Mouse (Mus musculus): ENCODE measurements at regions not wholly inside any gene's neighbourhood (a gene's known extent, or its start where the extent isn't known, plus 50 kb on each side); places are given as distances from the start of the nearest gene placed in this dataset.
A peak's percentile ranks its signal among the peaks of the same experiment; 100 is the strongest.
"Not testable (repeated sequence)": the region's sequence is repeated elsewhere in the genome, so short reads cannot be mapped to it uniquely, and the experiment has no call there.

GRCm38 (mm10) chr19:49115484-49115883 is 909.7 kb downstream of the Sorcs3 start:
- no peak for DNase-seq

- DNase-seq = no peak
These were observed 925.8 kb downstream of the Sorcs3 start for GRCm38 (mm10) chr19:49131664-49132063.

GRCm38 (mm10) chr19:49172078-49172477 is 966.3 kb downstream of the Sorcs3 start:
- no peak for DNase-seq

- DNase-seq = no peak
These were observed 1002.1 kb downstream of the Sorcs3 start for GRCm38 (mm10) chr19:49207971-49208370.

GRCm38 (mm10) chr19:49242601-49243000 is 1036.8 kb downstream of the Sorcs3 start:
- DNase-seq = no peak

- no peak for DNase-seq
These were observed 1039.4 kb downstream of the Sorcs3 start for GRCm38 (mm10) chr19:49245114-49245714.

- no peak for DNase-seq
These were observed 1058.8 kb downstream of the Sorcs3 start for GRCm38 (mm10) chr19:49264616-49265015.

- no peak for DNase-seq
These were observed 1062.1 kb downstream of the Sorcs3 start for GRCm38 (mm10) chr19:49267864-49268480.

GRCm38 (mm10) chr19:49282626-49283261 is 1076.9 kb downstream of the Sorcs3 start:
- DNase-seq = no peak

- no peak for DNase-seq
These were observed 1089.2 kb downstream of the Sorcs3 start for GRCm38 (mm10) chr19:49294980-49295379.

- peak; percentile 20 to 54 for DNase-seq
These were observed 1093.8 kb downstream of the Sorcs3 start for GRCm38 (mm10) chr19:49299351-49300271.

- no peak for DNase-seq
These were observed 1095.7 kb downstream of the Sorcs3 start for GRCm38 (mm10) chr19:49301364-49302091.

GRCm38 (mm10) chr19:49305804-49306203 is 1100.0 kb downstream of the Sorcs3 start:
- no peak for DNase-seq

- no peak for DNase-seq
These were observed 1108.4 kb downstream of the Sorcs3 start for GRCm38 (mm10) chr19:49314229-49314628.

GRCm38 (mm10) chr19:49359642-49360041 is 1153.8 kb downstream of the Sorcs3 start:
- DNase-seq = no peak

GRCm38 (mm10) chr19:49360715-49361114 is 1154.9 kb downstream of the Sorcs3 start:
- no peak for DNase-seq

- not testable (repeated sequence) for DNase-seq
These were observed 1155.3 kb downstream of the Sorcs3 start for GRCm38 (mm10) chr19:49361116-49361515.

- DNase-seq = no peak
These were observed 1167.1 kb downstream of the Sorcs3 start for GRCm38 (mm10) chr19:49372921-49373320.

- DNase-seq = no peak
These were observed 1168.5 kb downstream of the Sorcs3 start for GRCm38 (mm10) chr19:49374295-49374694.

GRCm38 (mm10) chr19:49374926-49375325 is 1169.1 kb downstream of the Sorcs3 start:
- DNase-seq = no peak

GRCm38 (mm10) chr19:49375754-49376619 is 1170.2 kb downstream of the Sorcs3 start:
- DNase-seq = peak in 1 of 2 experiments; percentile 7

Measured in heart, adult 18-20 months (tissue).